Mouse (Mus musculus) myocyte (in vitro differentiated cells): ENCODE results near the gene Hist1h2ao. TPM values are rescaled to one million over a fixed set of nuclear protein-coding genes. Genes with fewer than 3 reads are reported as not detected.
"Not testable (repeated sequence)": the region's sequence is repeated elsewhere in the genome, so short reads cannot be mapped to it uniquely, and the experiment has no call there.

Experiments
- H3K27me3 ChIP-seq: one replicate; pipeline ENCODE4 v1.6.1; 2011; ENCODE audit not compliant: control insufficient read depth, insufficient read depth, insufficient read length
- H3K36me3 ChIP-seq: one replicate; pipeline ENCODE4 v1.6.1; 2011; ENCODE audit not compliant: control insufficient read depth, insufficient read depth
- H3K4me2 ChIP-seq: one replicate; pipeline ENCODE4 v1.6.1; 2011; ENCODE audit warnings: low read depth, control low read depth
- H3K4me3 ChIP-seq: one replicate; pipeline ENCODE4 v1.5.1; 2011; ENCODE audit warnings: mild to moderate bottlenecking, control low read depth, moderate library complexity
- H3K79me2 ChIP-seq: one replicate; pipeline ENCODE4 v1.6.1; 2011; ENCODE audit not compliant: control insufficient read depth, insufficient read depth
- H3ac ChIP-seq: one replicate; pipeline ENCODE4 v1.6.1; 2011; ENCODE audit not compliant: control insufficient read depth, insufficient read length
- CEBPB ChIP-seq: IDR thresholded peaks from 2 replicates; pipeline ENCODE4 v1.6.1; 2011; ENCODE audit warnings: mild to moderate bottlenecking, moderate library complexity; ENCODE audit not compliant: poor library complexity, insufficient read depth, severe bottlenecking
- E2F4 ChIP-seq: IDR thresholded peaks from one replicate; pipeline ENCODE4 v1.6.1; 2011; ENCODE audit warnings: mild to moderate bottlenecking, control low read depth, moderate library complexity; ENCODE audit not compliant: insufficient read depth
- MAX ChIP-seq: IDR thresholded peaks from one replicate; pipeline ENCODE4 v1.6.1; 2011; ENCODE audit warnings: low read depth, mild to moderate bottlenecking, control low read depth
- MYOD1 ChIP-seq, 3 experiments: IDR thresholded peaks; one replicate each; pipeline ENCODE4 v1.6.1; 2011; ENCODE audit warnings: control low read depth in 2 of 3, low read depth in 2 of 3, mild to moderate bottlenecking in 2 of 3, moderate library complexity in 1 of 3; ENCODE audit not compliant: insufficient read length in 2 of 3, control insufficient read depth in 1 of 3
- MYOG ChIP-seq, 3 experiments: IDR thresholded peaks; one replicate each; pipeline ENCODE4 v1.6.1; 2011; ENCODE audit warnings: control low read depth in 2 of 3, low read depth in 2 of 3, mild to moderate bottlenecking in 2 of 3; ENCODE audit not compliant: insufficient read length in 2 of 3, control insufficient read depth in 1 of 3, insufficient read depth in 1 of 3
- POLR2A ChIP-seq: IDR thresholded peaks from one replicate; pipeline ENCODE4 v1.6.1; 2011; ENCODE audit warnings: low read depth, mild to moderate bottlenecking, control low read depth, moderate library complexity; ENCODE audit not compliant: insufficient read length
- POLR2AphosphoS2 ChIP-seq: IDR thresholded peaks from one replicate; pipeline ENCODE4 v1.6.1; 2011; ENCODE audit warnings: low read depth, control low read depth; ENCODE audit not compliant: insufficient read length
- REST ChIP-seq: IDR thresholded peaks from one replicate; pipeline ENCODE4 v1.6.1; 2011; ENCODE audit warnings: mild to moderate bottlenecking, control low read depth, moderate library complexity; ENCODE audit not compliant: insufficient read depth, insufficient read length
- SRF ChIP-seq: IDR thresholded peaks from one replicate; pipeline ENCODE4 v1.6.1; 2011; ENCODE audit warnings: low read depth; ENCODE audit not compliant: control insufficient read depth, insufficient read length
- TCF12 ChIP-seq: IDR thresholded peaks from one replicate; pipeline ENCODE4 v1.6.1; 2011; ENCODE audit warnings: mild to moderate bottlenecking, control low read depth; ENCODE audit not compliant: poor library complexity, insufficient read depth, severe bottlenecking
- TCF3 ChIP-seq: IDR thresholded peaks from one replicate; pipeline ENCODE4 v1.6.1; 2011; ENCODE audit warnings: low read depth, control low read depth; ENCODE audit not compliant: insufficient read length
- USF1 ChIP-seq: IDR thresholded peaks from one replicate; pipeline ENCODE4 v1.6.1; 2011; ENCODE audit warnings: low read depth, mild to moderate bottlenecking, control low read depth, moderate library complexity
- polyA plus RNA-seq: library from polyadenylated mRNA; unstranded; fragments of >200 nt; fragmentation: generic; extraction: Trizol; gene quantifications from one replicate; pipeline ENCODE4 v1.2.1, GENCODE M21; 2012; ENCODE audit warnings: missing spikeins

Gene Hist1h2ao
- polyA plus RNA-seq, 1 experiment: not detected

- not testable (repeated sequence) for H3K4me3 ChIP-seq, H3K27me3 ChIP-seq, H3K36me3 ChIP-seq, H3K79me2 ChIP-seq, H3ac ChIP-seq
- H3K4me2 ChIP-seq: peak overlapping the region; percentile 50
- TF ChIP-seq POLR2AphosphoS2 (peak; percentile 33), USF1 (peak; percentile 11), POLR2A (peak; percentile 34)
These were observed 1.8 kb downstream of the Hist1h2ao start for GRCm38 (mm10) chr13:21812092-21812491.

DNA sequence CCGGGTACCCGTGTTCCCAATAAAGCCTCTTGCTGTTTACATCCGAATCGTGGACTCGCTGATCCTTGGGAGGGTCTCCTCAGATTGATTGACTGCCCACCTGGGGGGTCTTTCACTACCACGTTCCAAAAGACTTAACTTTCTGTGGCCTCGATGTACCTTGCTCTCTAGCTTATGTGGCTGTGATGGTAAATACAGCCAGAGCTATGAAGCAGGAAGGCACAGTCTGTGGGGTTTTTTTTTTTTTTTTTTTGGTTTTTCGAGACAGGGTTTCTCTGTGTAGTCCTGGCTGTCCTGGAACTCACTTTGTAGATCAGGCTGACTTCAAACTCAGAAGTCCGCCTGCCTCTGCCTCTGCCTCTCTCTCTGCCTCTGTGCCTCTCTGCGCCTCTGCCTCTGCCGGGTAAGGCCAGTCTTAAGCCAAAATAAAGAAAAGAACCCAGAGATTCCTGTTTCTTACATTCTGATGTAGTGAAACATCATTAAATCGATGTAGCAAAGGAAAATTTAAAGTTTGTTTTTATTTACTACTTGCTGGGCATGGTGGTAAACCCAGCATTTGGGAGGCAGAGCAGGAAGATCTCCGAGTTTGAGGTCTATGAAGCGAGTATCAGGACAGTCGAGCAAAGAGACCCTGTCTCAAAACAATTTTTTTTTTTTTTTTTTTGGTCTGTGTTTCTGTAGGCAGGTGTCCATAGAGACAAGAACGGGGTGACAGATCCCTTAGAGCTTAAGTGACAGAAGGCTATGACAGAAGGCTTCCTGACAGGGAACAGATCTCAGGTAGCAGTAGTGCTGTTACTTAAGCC lies 10.0 kb downstream of the Hist1h2ao start:
- not testable (repeated sequence) for H3K36me3 ChIP-seq, H3ac ChIP-seq, H3K27me3 ChIP-seq, H3K79me2 ChIP-seq, H3K4me3 ChIP-seq, H3K4me2 ChIP-seq

DNA sequence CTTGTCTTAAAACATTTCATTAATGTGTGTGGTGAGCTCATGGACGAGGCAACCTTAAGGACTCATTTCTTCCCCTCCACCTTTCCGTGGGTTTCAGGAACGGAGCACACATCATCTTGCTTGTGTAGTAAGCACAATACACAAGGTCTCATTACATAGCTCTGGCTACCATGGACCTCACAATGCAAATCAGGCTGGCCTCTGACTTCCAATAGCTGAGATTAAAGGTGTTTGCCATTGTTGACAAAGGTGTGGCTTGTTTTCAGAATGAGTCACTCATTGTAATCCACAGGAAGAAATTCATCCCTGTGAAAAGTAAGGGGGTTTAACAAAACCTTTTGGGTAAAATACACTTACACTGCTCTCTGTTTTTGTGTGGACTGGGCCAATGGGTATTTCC lies 18.2 kb downstream of the Hist1h2ao start:
- Histone ChIP-seq H3K36me3 (no peaks in the 10 kb centered on the region), H3K27me3 (no peaks in the 10 kb centered on the region), H3K4me2 (no peak overlapping the region), H3ac (no peak overlapping the region), H3K4me3 (no peak overlapping the region), H3K79me2 (no peaks in the 10 kb centered on the region)
- TF ChIP-seq REST: no peak
- no peak for TF ChIP-seq MYOG (IDR thresholded peaks at IDR 0.05; ENCODE audit: control insufficient read depth in 1 of 3, insufficient read depth in 1 of 3, insufficient read length in 2 of 3, low read depth in 2 of 3)
- no peak for TF ChIP-seq USF1
- TF ChIP-seq MYOD1 (IDR thresholded peaks at IDR 0.05; ENCODE audit: control insufficient read depth in 1 of 3, insufficient read length in 2 of 3, low read depth in 2 of 3): no peak
- TF ChIP-seq MAX: no peak
- TF ChIP-seq POLR2A: no peak
- no peak for TF ChIP-seq CEBPB
- TF ChIP-seq POLR2AphosphoS2: no peak

DNA sequence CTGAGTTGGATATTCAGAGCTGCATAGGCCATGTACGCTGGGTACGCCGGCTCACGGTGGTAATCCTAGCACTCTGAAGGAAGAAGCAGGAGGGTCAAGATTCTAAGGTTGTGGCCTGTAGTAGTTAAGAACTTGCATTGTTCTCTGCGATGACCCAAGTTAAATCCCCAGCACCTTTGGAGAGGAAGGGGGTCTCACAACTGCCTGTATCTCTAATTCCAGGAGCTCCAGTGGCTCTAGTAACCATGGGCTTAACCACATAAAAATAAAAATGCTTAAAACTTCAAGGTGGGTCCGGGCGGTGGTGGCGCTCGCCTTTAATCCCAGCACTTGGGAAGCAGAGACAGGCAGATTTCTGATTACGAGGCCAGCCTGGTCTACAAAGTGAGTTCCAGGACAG lies 20.1 kb downstream of the Hist1h2ao start:
- Histone ChIP-seq H3ac (no peak overlapping the region), H3K4me2 (peak overlapping the region; percentile 22), H3K36me3 (no peaks in the 10 kb centered on the region), H3K79me2 (no peaks in the 10 kb centered on the region), H3K4me3 (no peak overlapping the region), H3K27me3 (no peaks in the 10 kb centered on the region)
- TF ChIP-seq POLR2A (no peak), USF1 (no peak), MYOG (IDR thresholded peaks at IDR 0.05; ENCODE audit: control insufficient read depth in 1 of 3, insufficient read depth in 1 of 3, insufficient read length in 2 of 3, low read depth in 2 of 3) (no peak), E2F4 (no peak), SRF (no peak), MYOD1 (IDR thresholded peaks at IDR 0.05; ENCODE audit: control insufficient read depth in 1 of 3, insufficient read length in 2 of 3, low read depth in 2 of 3) (no peak), CEBPB (no peak), POLR2AphosphoS2 (no peak), REST (no peak), TCF12 (no peak), TCF3 (no peak), MAX (no peak)

DNA sequence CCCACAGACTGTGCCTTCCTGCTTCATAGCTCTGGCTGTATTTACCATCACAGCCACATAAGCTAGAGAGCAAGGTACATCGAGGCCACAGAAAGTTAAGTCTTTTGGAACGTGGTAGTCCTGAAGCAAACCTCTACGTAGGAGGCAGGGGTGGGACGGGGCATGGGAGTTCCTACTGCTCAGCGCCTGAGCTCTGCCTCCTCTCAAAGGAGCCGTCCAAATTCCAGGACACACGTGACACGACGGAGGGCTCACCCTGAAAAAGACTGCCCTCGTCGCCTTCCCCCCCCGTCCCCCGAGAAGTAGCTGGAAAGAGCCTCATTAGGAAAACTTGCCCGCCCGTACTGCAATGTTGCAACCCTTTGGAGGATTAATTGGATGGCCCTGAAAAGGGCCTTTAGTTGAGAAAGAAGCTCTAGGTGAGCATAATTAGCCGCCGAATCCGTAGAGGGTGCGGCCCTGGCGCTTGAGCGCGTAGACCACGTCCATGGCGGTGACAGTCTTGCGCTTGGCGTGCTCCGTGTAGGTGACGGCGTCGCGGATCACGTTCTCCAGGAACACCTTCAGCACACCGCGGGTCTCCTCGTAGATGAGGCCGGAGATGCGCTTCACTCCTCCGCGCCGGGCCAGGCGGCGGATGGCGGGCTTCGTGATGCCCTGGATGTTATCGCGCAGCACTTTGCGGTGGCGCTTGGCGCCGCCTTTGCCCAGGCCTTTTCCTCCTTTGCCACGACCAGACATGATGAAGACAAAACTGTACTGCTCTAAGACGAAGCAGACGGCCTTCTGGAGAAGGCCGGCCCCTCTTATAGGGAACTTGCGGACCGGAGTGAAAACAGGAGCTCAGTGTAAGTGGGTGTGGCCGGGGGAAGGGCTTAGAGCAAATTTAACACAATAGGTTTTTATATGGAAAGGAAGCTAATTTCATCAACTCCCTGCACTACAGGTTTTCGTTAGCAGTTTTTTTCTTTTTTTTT lies 21.4 kb downstream of the Hist1h2ao start, which contains the start of gene Hist1h4n:
Gene Hist1h4n, minus strand, starts transcription at position 779 of the 977 bp plus-strand sequence.
- H3K79me2 ChIP-seq, H3K36me3 ChIP-seq, H3K4me3 ChIP-seq, H3ac ChIP-seq, H3K4me2 ChIP-seq, H3K27me3 ChIP-seq: not testable (repeated sequence)

GRCm38 (mm10) chr13:21833461-21833860 lies 23.2 kb downstream of the Hist1h2ao start, which contains the start of the genes Hist1h2ap and Hist1h2br:
Gene Hist1h2ap, minus strand, starts transcription at chr13:21833507.
Gene Hist1h2br, plus strand, starts transcription at chr13:21833743.
- H3ac ChIP-seq, H3K79me2 ChIP-seq: not testable (repeated sequence)

DNA sequence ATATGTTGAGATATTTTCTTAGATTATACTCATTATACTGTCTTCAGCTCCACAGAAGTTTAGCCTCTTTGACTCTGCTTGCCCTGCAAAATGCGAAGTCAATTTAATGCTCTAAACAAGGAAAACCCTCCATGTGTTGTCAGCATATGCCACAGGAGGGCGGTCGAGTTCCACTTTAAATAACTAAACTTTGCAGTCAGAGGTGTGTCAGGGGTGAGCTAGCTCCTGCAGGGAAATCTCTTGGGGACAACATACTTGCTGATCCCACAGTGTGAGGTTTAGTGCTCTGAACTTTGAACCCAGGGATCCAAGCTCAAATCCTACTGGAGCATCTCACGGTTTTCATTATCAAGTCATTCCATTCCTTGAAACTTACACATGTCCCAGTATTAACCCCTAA lies 30.2 kb downstream of the Hist1h2ao start:
- not testable (repeated sequence) for H3K27me3 ChIP-seq, H3K79me2 ChIP-seq, H3K4me3 ChIP-seq, H3K36me3 ChIP-seq, H3K4me2 ChIP-seq, H3ac ChIP-seq

More at GRCm38 (mm10) chr13:21833461-21833860, 23.2 kb downstream of the Hist1h2ao start, which contains the start of the genes Hist1h2ap and Hist1h2br:
- H3K4me3 ChIP-seq, H3K27me3 ChIP-seq, H3K4me2 ChIP-seq, H3K36me3 ChIP-seq: not testable (repeated sequence)

GRCm38 (mm10) chr13:21846356-21846755 lies 36.1 kb downstream of the Hist1h2ao start:
- H3K36me3 ChIP-seq, H3K79me2 ChIP-seq, H3K4me3 ChIP-seq, H3K4me2 ChIP-seq, H3ac ChIP-seq, H3K27me3 ChIP-seq: not testable (repeated sequence)
